Mouse (Mus musculus) liver, embryonic 14.5 days (tissue): ENCODE measurements around the gene Npas3. TPM values are rescaled to one million over a fixed set of nuclear protein-coding genes. Genes with fewer than 3 reads are reported as not detected.

Experiments
- ATAC-seq: fragments of 200-750 bp; cut with Nextera tagmentation; 2 replicates; pipeline ENCODE4 v1.8.0; 2017; ENCODE audit warnings: moderate number of reproducible peaks, mild to moderate bottlenecking, moderate library complexity; ENCODE audit not compliant: insufficient read depth
- DNase-seq, 3 experiments: peaks; one replicate each; pipeline ENCODE4 v3.0.0-alpha.2; 2012 to 2013; ENCODE audit warnings: low read depth in 3 of 3, low spot score in 3 of 3
- H3K27ac ChIP-seq: fragments of 300-500 bp; sonication (generic); 2 replicates; pipeline ENCODE4 v1.5.1; 2014; ENCODE audit warnings: moderate library complexity, mild to moderate bottlenecking, control low read depth, inconsistent platforms
- H3K27me3 ChIP-seq: fragments of 300-500 bp; sonication (generic); 2 replicates; pipeline ENCODE4 v1.6.1; 2014; ENCODE audit warnings: mild to moderate bottlenecking, low read length, moderate library complexity; ENCODE audit not compliant: control insufficient read depth, insufficient read depth
- H3K36me3 ChIP-seq: fragments of 300-500 bp; sonication (generic); replicated peaks from 2 replicates; pipeline ENCODE4 v1.6.1; 2014; ENCODE audit warnings: low read depth; ENCODE audit not compliant: control insufficient read depth, insufficient read depth
- H3K4me1 ChIP-seq, 2 experiments: fragments of 200-500 bp in 1 of 2; fragments of 300-500 bp in 1 of 2; sonication (generic) in 1 of 2; replicated peaks; 2 replicates each; pipeline ENCODE4 v1.6.1; 2012 to 2014; ENCODE audit warnings: antibody characterized with exemption in 1 of 2, inconsistent platforms in 1 of 2, low read length in 1 of 2; ENCODE audit not compliant: control insufficient read depth in 2 of 2, insufficient read depth in 2 of 2
- H3K4me2 ChIP-seq: fragments of 300-500 bp; sonication (generic); 2 replicates; pipeline ENCODE4 v1.6.1; 2014; ENCODE audit warnings: low read depth, mild to moderate bottlenecking, control low read depth, moderate library complexity
- H3K4me3 ChIP-seq, 2 experiments: fragments of 200-500 bp in 1 of 2; fragments of 300-500 bp in 1 of 2; sonication (generic) in 1 of 2; 2 replicates each; pipeline ENCODE4 v1.5.1; 2012 to 2014; ENCODE audit warnings: low read depth in 2 of 2, low read length in 2 of 2, mild to moderate bottlenecking in 2 of 2, control low read depth in 1 of 2, inconsistent platforms in 1 of 2, moderate library complexity in 1 of 2; ENCODE audit not compliant: insufficient read depth in 1 of 2
- H3K9ac ChIP-seq: fragments of 300-500 bp; sonication (generic); replicated peaks from 2 replicates; pipeline ENCODE4 v1.6.1; 2014; ENCODE audit warnings: mild to moderate bottlenecking, control low read depth, moderate library complexity
- H3K9me3 ChIP-seq: fragments of 300-500 bp; sonication (generic); 2 replicates; pipeline ENCODE4 v1.6.1; 2016; ENCODE audit warnings: low read length, mixed read lengths; ENCODE audit not compliant: control insufficient read depth
- CTCF ChIP-seq: IDR thresholded peaks from 2 replicates; pipeline ENCODE4 v1.5.1; 2016; ENCODE audit warnings: antibody characterized with exemption, low read depth, control low read depth
- EP300 ChIP-seq: IDR thresholded peaks from 2 replicates; pipeline ENCODE4 v1.6.1; 2016; ENCODE audit warnings: antibody characterized with exemption, low read depth
- WGBS: fragments of 180-500 bp; shearing (Covaris S2); extraction: QIAGEN DNeasy Blood & Tissue Kit; methylation state at CpG from one replicate; pipeline ENCODE4 v1.1.7; 2014; ENCODE audit not compliant: insufficient replicate concordance; 5-methylcytosine and 5-hydroxymethylcytosine counted together
- polyA plus RNA-seq, 2 experiments: library from polyadenylated mRNA; depleted of rRNA in 1 of 2; stranded (reverse) in 1 of 2; unstranded in 1 of 2; fragments of >200 nt; fragmentation: Nextera tagmentation in 1 of 2; extraction: Ambion mirVana in 1 of 2; gene quantifications; 2 replicates each; pipeline versions ENCODE4 v1.2.1 to v1.2.3; 2012 to 2014

The Npas3 gene
- polyA plus RNA-seq, 2 experiments: 0.08 to 0.09 TPM

DNA sequence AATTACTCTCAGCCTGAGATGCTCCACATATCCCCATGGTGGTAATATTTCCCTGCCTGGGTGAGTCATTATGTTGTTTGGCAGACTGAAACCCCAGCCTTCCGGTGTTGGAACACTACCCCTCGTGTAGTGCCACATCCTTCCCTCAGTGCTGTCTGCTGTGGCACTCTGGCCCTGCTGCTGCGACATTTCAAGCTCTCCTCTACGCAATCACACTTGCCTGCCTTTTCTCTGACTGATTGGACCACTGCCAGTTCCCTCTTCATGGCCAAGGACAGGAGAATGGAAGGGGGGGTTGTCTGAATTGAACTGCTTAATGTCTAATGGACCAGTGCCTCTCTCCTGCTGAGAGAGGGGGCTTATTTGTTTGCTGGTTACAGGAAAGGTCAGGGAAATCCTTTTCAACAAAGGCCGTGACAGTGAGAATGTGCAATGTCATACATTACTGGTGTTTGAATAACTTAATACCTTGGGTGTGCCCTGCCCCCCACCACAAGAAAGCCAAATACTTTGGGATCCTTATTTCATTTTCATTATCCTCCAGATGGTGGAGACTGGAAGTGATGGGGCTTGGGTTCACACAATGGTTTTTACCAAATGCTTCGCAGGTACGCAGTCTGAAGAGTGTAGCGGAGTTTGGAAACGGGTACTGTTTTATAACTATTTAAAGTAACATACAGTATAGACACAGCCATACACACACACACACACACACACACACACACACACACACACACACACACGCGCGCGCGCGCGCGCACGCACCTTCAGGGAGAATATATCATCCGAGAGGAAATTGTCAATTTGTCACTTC is 339.4 kb downstream of the Npas3 start:
- Histone ChIP-seq H3K9ac (no peak overlapping the region), H3K4me2 (no peak overlapping the region), H3K27me3 (no peaks in the 10 kb centered on the region), H3K4me3 (no peak overlapping the region), H3K9me3 (no peaks in the 10 kb centered on the region), H3K27ac (no peak overlapping the region), H3K36me3 (no peaks in the 10 kb centered on the region), H3K4me1 (no peaks in the 10 kb centered on the region)
- no peak for ATAC-seq
- 74% methylated on average over 19 of the region's 19 CpGs for WGBS
- no peak for DNase-seq
- no peak for TF ChIP-seq CTCF
- TF ChIP-seq EP300: no peak

DNA sequence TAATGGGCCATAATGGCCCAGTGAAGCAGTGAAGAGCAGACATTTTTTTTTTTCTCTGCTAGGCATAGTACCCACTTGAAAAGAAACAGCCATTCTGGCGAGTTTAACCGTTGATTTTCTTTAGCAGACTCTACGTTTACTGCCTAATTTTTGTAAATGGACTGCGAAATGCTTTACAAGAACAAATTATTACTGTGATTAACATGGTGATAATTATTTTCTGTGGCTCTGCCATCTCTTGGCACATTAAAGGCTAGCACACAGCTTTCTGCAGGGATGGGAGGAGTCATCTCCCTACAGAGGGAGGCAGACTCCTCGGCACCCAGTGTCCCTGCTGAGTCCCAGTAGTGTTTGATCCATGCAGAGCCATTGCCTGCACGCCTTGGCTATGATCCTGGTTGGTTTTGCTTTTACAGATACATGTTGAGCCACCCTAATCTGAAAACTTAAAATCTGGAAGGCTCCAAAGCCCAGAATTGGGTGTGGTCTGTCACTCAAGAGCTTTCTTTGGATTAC is 341.0 kb downstream of the Npas3 start:
- Histone ChIP-seq H3K27me3 (no peaks in the 10 kb centered on the region), H3K9me3 (no peaks in the 10 kb centered on the region), H3K4me3 (no peak overlapping the region), H3K36me3 (no peaks in the 10 kb centered on the region), H3K27ac (no peak overlapping the region), H3K4me1 (no peaks in the 10 kb centered on the region), H3K9ac (no peak overlapping the region), H3K4me2 (no peak overlapping the region)
- DNase-seq: no peak
- no peak for ATAC-seq
- no peak for TF ChIP-seq CTCF
- TF ChIP-seq EP300: no peak
- 36% methylated on average over 6 of the region's 6 CpGs for WGBS

- H3K9ac ChIP-seq: no peak overlapping the region
- H3K27me3 ChIP-seq: no peaks in the 10 kb centered on the region
- no peaks in the 10 kb centered on the region for H3K9me3 ChIP-seq
- no peaks in the 10 kb centered on the region for H3K36me3 ChIP-seq
- ATAC-seq: no peak
- H3K27ac ChIP-seq: no peak overlapping the region
- WGBS: 71% methylated on average over 6 of the region's 6 CpGs
- H3K4me1 ChIP-seq: no peaks in the 10 kb centered on the region
- TF ChIP-seq EP300 (no peak), CTCF (no peak)
- no peak overlapping the region for H3K4me3 ChIP-seq
- H3K4me2 ChIP-seq: no peak overlapping the region
- no peak for DNase-seq
Observed at GRCm38 (mm10) chr12:53605661-53606060, 357.2 kb downstream of the Npas3 start.

DNA sequence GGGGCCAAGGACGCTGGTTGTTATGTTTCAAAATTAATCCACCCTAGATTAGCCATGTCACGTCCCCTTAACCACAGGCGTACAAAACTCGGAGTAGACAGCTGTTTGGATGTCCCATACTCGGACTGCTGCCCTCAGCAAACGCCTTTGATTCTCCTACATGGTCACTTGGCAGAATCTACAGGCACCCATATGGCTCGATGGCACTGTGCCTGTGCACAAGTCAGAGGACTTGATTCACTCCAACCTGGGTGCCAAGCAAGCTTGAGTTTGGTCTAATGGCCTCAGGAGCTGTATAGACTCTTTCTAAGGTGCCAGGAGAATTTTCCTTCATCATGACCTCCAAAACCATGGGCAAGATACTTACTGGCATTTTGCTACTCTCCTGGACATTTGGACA is 363.6 kb downstream of the Npas3 start:
- Histone ChIP-seq H3K36me3 (no peaks in the 10 kb centered on the region), H3K27me3 (no peaks in the 10 kb centered on the region), H3K4me2 (no peak overlapping the region), H3K4me1 (no peaks in the 10 kb centered on the region), H3K9me3 (no peaks in the 10 kb centered on the region), H3K27ac (no peak overlapping the region), H3K9ac (no peak overlapping the region), H3K4me3 (no peak overlapping the region)
- 59% methylated on average over 7 of the region's 7 CpGs for WGBS
- ATAC-seq: no peak
- TF ChIP-seq CTCF (no peak), EP300 (no peak)
- DNase-seq: no peak

DNA sequence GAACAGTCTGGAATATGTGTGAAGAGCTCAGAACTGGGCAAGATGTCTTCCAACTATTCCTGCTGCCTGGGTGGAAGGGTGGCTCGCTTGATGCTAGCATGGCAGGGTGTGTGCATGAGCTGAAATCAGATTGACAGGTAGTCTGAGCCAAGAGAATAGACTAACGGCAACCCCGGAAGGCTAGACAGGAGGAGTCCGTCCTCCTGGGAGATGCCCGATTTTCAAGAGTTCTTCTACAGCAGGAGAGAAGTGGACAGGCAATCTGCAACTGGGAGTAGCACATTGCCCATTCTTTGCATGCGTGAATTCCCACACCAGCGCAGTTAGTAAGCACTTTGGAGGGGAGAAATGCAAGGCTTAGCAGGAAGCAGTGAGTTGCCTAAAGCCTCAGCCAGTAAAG is 372.8 kb downstream of the Npas3 start:
- Histone ChIP-seq H3K9ac (no peak overlapping the region), H3K4me3 (no peak overlapping the region), H3K27me3 (no peaks in the 10 kb centered on the region), H3K4me2 (no peak overlapping the region), H3K9me3 (no peaks in the 10 kb centered on the region), H3K27ac (no peak overlapping the region), H3K36me3 (no peaks in the 10 kb centered on the region), H3K4me1 (no peaks in the 10 kb centered on the region)
- ATAC-seq (no peak), DNase-seq (no peak)
- TF ChIP-seq CTCF (no peak), EP300 (no peak)
- WGBS: 69% methylated on average over 7 of the region's 7 CpGs
